Mouse (Mus musculus) myocyte (in vitro differentiated cells): ENCODE measurements around the gene Elovl3. TPM values are rescaled to one million over a fixed set of nuclear protein-coding genes. Genes with fewer than 3 reads are reported as not detected.

Source experiments
- H3K27me3 ChIP-seq: one replicate; pipeline ENCODE4 v1.6.1; 2011; ENCODE audit not compliant: control insufficient read depth, insufficient read depth, insufficient read length
- H3K36me3 ChIP-seq: one replicate; pipeline ENCODE4 v1.6.1; 2011; ENCODE audit not compliant: control insufficient read depth, insufficient read depth
- H3K4me2 ChIP-seq: one replicate; pipeline ENCODE4 v1.6.1; 2011; ENCODE audit warnings: low read depth, control low read depth
- H3K4me3 ChIP-seq: one replicate; pipeline ENCODE4 v1.5.1; 2011; ENCODE audit warnings: mild to moderate bottlenecking, control low read depth, moderate library complexity
- H3K79me2 ChIP-seq: one replicate; pipeline ENCODE4 v1.6.1; 2011; ENCODE audit not compliant: control insufficient read depth, insufficient read depth
- H3ac ChIP-seq: one replicate; pipeline ENCODE4 v1.6.1; 2011; ENCODE audit not compliant: control insufficient read depth, insufficient read length
- CEBPB ChIP-seq: IDR thresholded peaks from 2 replicates; pipeline ENCODE4 v1.6.1; 2011; ENCODE audit warnings: mild to moderate bottlenecking, moderate library complexity; ENCODE audit not compliant: poor library complexity, insufficient read depth, severe bottlenecking
- E2F4 ChIP-seq: IDR thresholded peaks from one replicate; pipeline ENCODE4 v1.6.1; 2011; ENCODE audit warnings: mild to moderate bottlenecking, control low read depth, moderate library complexity; ENCODE audit not compliant: insufficient read depth
- MAX ChIP-seq: IDR thresholded peaks from one replicate; pipeline ENCODE4 v1.6.1; 2011; ENCODE audit warnings: low read depth, mild to moderate bottlenecking, control low read depth
- MYOD1 ChIP-seq, 3 experiments: IDR thresholded peaks; one replicate each; pipeline ENCODE4 v1.6.1; 2011; ENCODE audit warnings: control low read depth in 2 of 3, low read depth in 2 of 3, mild to moderate bottlenecking in 2 of 3, moderate library complexity in 1 of 3; ENCODE audit not compliant: insufficient read length in 2 of 3, control insufficient read depth in 1 of 3
- MYOG ChIP-seq, 3 experiments: IDR thresholded peaks; one replicate each; pipeline ENCODE4 v1.6.1; 2011; ENCODE audit warnings: control low read depth in 2 of 3, low read depth in 2 of 3, mild to moderate bottlenecking in 2 of 3; ENCODE audit not compliant: insufficient read length in 2 of 3, control insufficient read depth in 1 of 3, insufficient read depth in 1 of 3
- POLR2A ChIP-seq: IDR thresholded peaks from one replicate; pipeline ENCODE4 v1.6.1; 2011; ENCODE audit warnings: low read depth, mild to moderate bottlenecking, control low read depth, moderate library complexity; ENCODE audit not compliant: insufficient read length
- POLR2AphosphoS2 ChIP-seq: IDR thresholded peaks from one replicate; pipeline ENCODE4 v1.6.1; 2011; ENCODE audit warnings: low read depth, control low read depth; ENCODE audit not compliant: insufficient read length
- REST ChIP-seq: IDR thresholded peaks from one replicate; pipeline ENCODE4 v1.6.1; 2011; ENCODE audit warnings: mild to moderate bottlenecking, control low read depth, moderate library complexity; ENCODE audit not compliant: insufficient read depth, insufficient read length
- SRF ChIP-seq: IDR thresholded peaks from one replicate; pipeline ENCODE4 v1.6.1; 2011; ENCODE audit warnings: low read depth; ENCODE audit not compliant: control insufficient read depth, insufficient read length
- TCF12 ChIP-seq: IDR thresholded peaks from one replicate; pipeline ENCODE4 v1.6.1; 2011; ENCODE audit warnings: mild to moderate bottlenecking, control low read depth; ENCODE audit not compliant: poor library complexity, insufficient read depth, severe bottlenecking
- TCF3 ChIP-seq: IDR thresholded peaks from one replicate; pipeline ENCODE4 v1.6.1; 2011; ENCODE audit warnings: low read depth, control low read depth; ENCODE audit not compliant: insufficient read length
- USF1 ChIP-seq: IDR thresholded peaks from one replicate; pipeline ENCODE4 v1.6.1; 2011; ENCODE audit warnings: low read depth, mild to moderate bottlenecking, control low read depth, moderate library complexity
- polyA plus RNA-seq: library from polyadenylated mRNA; unstranded; fragments of >200 nt; fragmentation: generic; extraction: Trizol; gene quantifications from one replicate; pipeline ENCODE4 v1.2.1, GENCODE M21; 2012; ENCODE audit warnings: missing spikeins

Elovl3 gene
- polyA plus RNA-seq, 1 experiment = 0.50 TPM

- H3K27me3 ChIP-seq = peaks cover 10% of the 10 kb centered on the region
- no peak overlapping the region for H3K4me3 ChIP-seq
- no peaks in the 10 kb centered on the region for H3K36me3 ChIP-seq
- H3ac ChIP-seq = no peak overlapping the region
- no peak overlapping the region for H3K4me2 ChIP-seq
- TF ChIP-seq REST (no peak), MAX (no peak), TCF3 (no peak), USF1 (no peak), POLR2A (no peak), E2F4 (no peak), TCF12 (no peak), SRF (no peak), POLR2AphosphoS2 (no peak), MYOG (IDR thresholded peaks at IDR 0.05; ENCODE audit: control insufficient read depth in 1 of 3, insufficient read depth in 1 of 3, insufficient read length in 2 of 3, low read depth in 2 of 3) (no peak), MYOD1 (IDR thresholded peaks at IDR 0.05; ENCODE audit: control insufficient read depth in 1 of 3, insufficient read length in 2 of 3, low read depth in 2 of 3) (no peak), CEBPB (no peak)
- H3K79me2 ChIP-seq = no peaks in the 10 kb centered on the region
Observed at GRCm38 (mm10) chr19:46110214-46110613, 21.5 kb upstream of the Elovl3 start.

- H3K27me3 ChIP-seq = peaks cover 14% of the 10 kb centered on the region
- H3K79me2 ChIP-seq = no peaks in the 10 kb centered on the region
- no peak overlapping the region for H3K4me3 ChIP-seq
- no peak overlapping the region for H3K4me2 ChIP-seq
- H3K36me3 ChIP-seq = no peaks in the 10 kb centered on the region
- TF ChIP-seq CEBPB = no peak
- TF ChIP-seq USF1 = no peak
- TF ChIP-seq SRF = no peak
- TF ChIP-seq MYOG (IDR thresholded peaks at IDR 0.05; ENCODE audit: control insufficient read depth in 1 of 3, insufficient read depth in 1 of 3, insufficient read length in 2 of 3, low read depth in 2 of 3) = no peak
- no peak for TF ChIP-seq TCF3
- TF ChIP-seq REST = no peak
- TF ChIP-seq TCF12 = no peak
- no peak for TF ChIP-seq E2F4
- TF ChIP-seq MAX = no peak
- TF ChIP-seq MYOD1 (IDR thresholded peaks at IDR 0.05; ENCODE audit: control insufficient read depth in 1 of 3, insufficient read length in 2 of 3, low read depth in 2 of 3) = no peak
- no peak for TF ChIP-seq POLR2AphosphoS2
- no peak for TF ChIP-seq POLR2A
- H3ac ChIP-seq = no peak overlapping the region
Observed at GRCm38 (mm10) chr19:46110781-46111180, 20.9 kb upstream of the Elovl3 start.

- Histone ChIP-seq H3K4me2 (no peak overlapping the region), H3K79me2 (no peaks in the 10 kb centered on the region), H3K27me3 (peaks cover 12% of the 10 kb centered on the region), H3K36me3 (no peaks in the 10 kb centered on the region), H3K4me3 (no peak overlapping the region), H3ac (no peak overlapping the region)
- TF ChIP-seq MYOD1 (IDR thresholded peaks at IDR 0.05; ENCODE audit: control insufficient read depth in 1 of 3, insufficient read length in 2 of 3, low read depth in 2 of 3) = no peak
- TF ChIP-seq POLR2AphosphoS2 = no peak
- no peak for TF ChIP-seq MAX
- TF ChIP-seq CEBPB = no peak
- no peak for TF ChIP-seq USF1
- TF ChIP-seq POLR2A = no peak
- no peak for TF ChIP-seq TCF12
- no peak for TF ChIP-seq MYOG (IDR thresholded peaks at IDR 0.05; ENCODE audit: control insufficient read depth in 1 of 3, insufficient read depth in 1 of 3, insufficient read length in 2 of 3, low read depth in 2 of 3)
- no peak for TF ChIP-seq TCF3
- TF ChIP-seq E2F4 = no peak
- no peak for TF ChIP-seq REST
- no peak for TF ChIP-seq SRF
Observed at GRCm38 (mm10) chr19:46114617-46115016, 17.1 kb upstream of the Elovl3 start.

GRCm38 (mm10) chr19:46119458-46119857, 12.2 kb upstream of the Elovl3 start:
- Histone ChIP-seq H3K4me3 (no peak overlapping the region), H3K4me2 (no peak overlapping the region)
- TF ChIP-seq TCF3 = no peak
- no peak for TF ChIP-seq POLR2AphosphoS2
- no peak for TF ChIP-seq E2F4
- TF ChIP-seq REST = no peak
- TF ChIP-seq TCF12 = no peak
- no peak for TF ChIP-seq MYOG (IDR thresholded peaks at IDR 0.05; ENCODE audit: control insufficient read depth in 1 of 3, insufficient read depth in 1 of 3, insufficient read length in 2 of 3, low read depth in 2 of 3)

GRCm38 (mm10) chr19:46120872-46121271, 10.8 kb upstream of the Elovl3 start:
- no peak overlapping the region for H3K4me3 ChIP-seq
- TF ChIP-seq MYOD1 (IDR thresholded peaks at IDR 0.05; ENCODE audit: control insufficient read depth in 1 of 3, insufficient read length in 2 of 3, low read depth in 2 of 3) (no peak), TCF12 (no peak)
- H3K27me3 ChIP-seq = peaks cover 7% of the 10 kb centered on the region
- H3K4me2 ChIP-seq = no peak overlapping the region
- H3K79me2 ChIP-seq = no peaks in the 10 kb centered on the region
- no peaks in the 10 kb centered on the region for H3K36me3 ChIP-seq
- H3ac ChIP-seq = no peak overlapping the region

More at GRCm38 (mm10) chr19:46119458-46119857, 12.2 kb upstream of the Elovl3 start:
- Histone ChIP-seq H3K27me3 (peaks cover 12% of the 10 kb centered on the region), H3ac (no peak overlapping the region), H3K36me3 (no peaks in the 10 kb centered on the region), H3K79me2 (no peaks in the 10 kb centered on the region)
